Mouse (Mus musculus) embryo, embryonic 9.5 days (tissue): ENCODE data around the gene Hoxb8.

Experiments
- DNase-seq: peaks from one replicate; pipeline ENCODE4 v3.0.0-alpha.2; 2017; ENCODE audit errors: extremely low spot score

Gene Hoxb8

GRCm38 (mm10) chr11:96313806-96314428 lies 32.2 kb downstream of the Hoxb8 start:
- DNase-seq: no peak

- DNase-seq: no peak
Measured at GRCm38 (mm10) chr11:96314671-96315343, 33.1 kb downstream of the Hoxb8 start.

- no peak for DNase-seq
Measured at GRCm38 (mm10) chr11:96315344-96315681, 33.6 kb downstream of the Hoxb8 start.

- DNase-seq: no peak
Measured at GRCm38 (mm10) chr11:96316696-96317607, 35.2 kb downstream of the Hoxb8 start.

- DNase-seq: no peak
Measured at GRCm38 (mm10) chr11:96317608-96318367, 36.1 kb downstream of the Hoxb8 start, which contains the start of gene Hoxb4. Gene Hoxb4 (plus strand): TSS chr11:96318267.

- DNase-seq: peak; percentile 84
Measured at GRCm38 (mm10) chr11:96318368-96319070, 36.8 kb downstream of the Hoxb8 start.

- peak; percentile 79 for DNase-seq
Measured at GRCm38 (mm10) chr11:96319071-96319902, 37.6 kb downstream of the Hoxb8 start.

GRCm38 (mm10) chr11:96319910-96320309 lies 38.2 kb downstream of the Hoxb8 start:
- DNase-seq: no peak

GRCm38 (mm10) chr11:96320688-96321087 lies 39.0 kb downstream of the Hoxb8 start:
- DNase-seq: no peak

GRCm38 (mm10) chr11:96321846-96322245 lies 40.1 kb downstream of the Hoxb8 start:
- DNase-seq: no peak

GRCm38 (mm10) chr11:96322738-96323137 lies 41.0 kb downstream of the Hoxb8 start:
- DNase-seq: no peak

- DNase-seq: no peak
Measured at GRCm38 (mm10) chr11:96323154-96323553, 41.4 kb downstream of the Hoxb8 start, which contains the start of gene Hoxb3. Gene Hoxb3 (plus strand): TSS chr11:96323326.

- peak; percentile 79 for DNase-seq
Measured at GRCm38 (mm10) chr11:96324125-96324524, 42.4 kb downstream of the Hoxb8 start.

GRCm38 (mm10) chr11:96324965-96325364 lies 43.3 kb downstream of the Hoxb8 start:
- no peak for DNase-seq

- no peak for DNase-seq
Measured at GRCm38 (mm10) chr11:96325747-96326212, 44.1 kb downstream of the Hoxb8 start.

GRCm38 (mm10) chr11:96326705-96327104 lies 45.0 kb downstream of the Hoxb8 start:
- no peak for DNase-seq

GRCm38 (mm10) chr11:96327122-96327521 lies 45.4 kb downstream of the Hoxb8 start:
- no peak for DNase-seq

- no peak for DNase-seq
Measured at GRCm38 (mm10) chr11:96327750-96328149, 46.0 kb downstream of the Hoxb8 start.

GRCm38 (mm10) chr11:96328605-96329004 lies 46.9 kb downstream of the Hoxb8 start:
- DNase-seq: no peak

GRCm38 (mm10) chr11:96332105-96332504 lies 50.4 kb downstream of the Hoxb8 start:
- DNase-seq: no peak
